In the genomic region with DNA sequence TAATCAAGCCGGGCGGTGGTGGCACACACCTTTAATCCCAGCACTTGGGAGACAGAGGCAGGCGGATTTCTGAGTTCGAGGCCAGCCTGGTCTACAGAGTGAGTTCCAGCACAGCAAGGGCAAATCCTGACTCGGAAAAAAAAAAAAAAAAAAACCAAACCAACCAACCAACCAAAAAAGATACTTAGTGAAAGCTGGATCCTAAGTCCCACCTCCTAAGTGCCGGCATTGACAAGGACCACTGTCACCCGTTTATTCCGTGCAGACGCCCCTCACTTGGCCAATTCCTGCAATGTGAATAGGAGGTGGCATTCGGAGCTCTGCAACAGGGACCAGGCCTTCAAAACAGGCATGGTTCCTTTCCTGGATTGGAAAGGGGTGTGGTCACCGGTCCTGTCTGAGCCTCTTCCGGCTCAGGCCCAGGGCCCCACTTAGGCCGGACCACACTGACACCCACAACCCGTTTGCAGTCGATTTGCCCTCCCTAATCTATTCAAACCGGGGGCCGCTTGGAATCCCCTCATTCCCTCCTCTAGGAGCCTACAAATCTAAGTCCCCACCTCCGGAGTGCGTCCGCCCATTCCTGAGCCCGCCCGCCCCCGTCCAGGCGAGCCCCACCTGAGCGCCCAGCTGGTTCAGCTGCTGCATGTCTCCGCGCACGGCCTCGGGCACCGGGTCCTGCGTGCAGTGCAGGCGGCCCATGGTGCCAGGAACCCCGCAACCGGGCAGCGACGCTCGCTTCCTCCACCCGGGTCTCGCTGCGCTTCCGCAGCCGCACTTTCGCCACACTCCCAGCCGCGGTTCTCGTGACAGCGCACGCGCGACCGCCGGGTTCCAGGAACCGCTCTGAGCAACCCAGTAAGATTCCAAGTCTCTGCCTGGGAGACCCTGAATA, we compare ENCODE assay signal across 8 mouse cellular contexts. TPM values are rescaled to one million over a fixed set of nuclear protein-coding genes. Genes with fewer than 3 reads are reported as not detected.
DNase-seq lines count a peak whose midpoint lies in the region; ATAC-seq lines count a peak whose summit lies in the region.

A gene (minus strand): TSS at position 806 of the 895 bp plus-strand sequence.

- H3K4me3 ChIP-seq in intestine, embryonic 15.5 days (replicated peaks) = peak within 1 kb of the TSS; percentile 79

- H3K4me2 ChIP-seq in intestine, embryonic 15.5 days (replicated peaks) = peak within 1 kb of the TSS; percentile 70

- intact Hi-C loops in gastrocnemius, postnatal 36 days (cut with DNase I) = no loop called here
- intact Hi-C loops in left cerebral cortex, postnatal 14 days (cut with DNase I) = no loop called here

- H3K9me3 ChIP-seq in intestine, embryonic 15.5 days = no peaks in the 10 kb centered on the region

- H3K9ac ChIP-seq in intestine, embryonic 15.5 days = peak within 1 kb of the TSS; percentile 87

- peak; percentile 94 for ATAC-seq in intestine, embryonic 15.5 days
- ATAC-seq in megakaryocyte-erythroid progenitor cell, adult 5-6 weeks (replicated peaks; ENCODE audit: low FRiP score, low TSS enrichment, poor library complexity, severe bottlenecking) = peak; percentile 63

- peaks cover 10% of the 10 kb centered on the region; the same call in 1 of the 2 replicates for H3K4me1 ChIP-seq in intestine, embryonic 15.5 days (replicated peaks)

- no peaks in the 10 kb centered on the region for H3K27me3 ChIP-seq in intestine, embryonic 15.5 days (replicated peaks)

- WGBS in intestine, embryonic 15.5 days = 5% methylated on average over 53 of the region's 53 CpGs

- peak; percentile 90 to 97 for DNase-seq in adrenal gland, adult 18-20 months (ENCODE audit: low spot score in 2 of 2)
- DNase-seq in embryo, embryonic 11 days = peak; percentile 89
- DNase-seq in gastrocnemius, postnatal 36 days = peak; percentile 84 to 86
- peak; percentile 59 to 89 for DNase-seq in left cerebral cortex, postnatal 14 days (ENCODE audit: low spot score in 2 of 2)
- DNase-seq in right cerebral cortex, postnatal 14 days = peak; percentile 85
- DNase-seq in urinary bladder, postnatal 25 days (ENCODE audit: low spot score) = peak; percentile 93

- peak within 1 kb of the TSS; percentile 93 for H3K27ac ChIP-seq in intestine, embryonic 15.5 days

- peaks cover 8% of the 10 kb centered on the region for H3K36me3 ChIP-seq in intestine, embryonic 15.5 days

RNA-seq across cellular contexts. Expression of the gene that starts here (rescaled TPM):
- 10 to 100 TPM; 28.5 to 40.5 TPM for total RNA-seq in adrenal gland, adult 18-20 months (2021)
- total RNA-seq in gastrocnemius, postnatal 36 days (2021) = 10 to 100 TPM in 1 of 2 experiments, 1 to 10 TPM in 1; 9.9 to 10.3 TPM
- polyA plus RNA-seq in intestine, embryonic 15.5 days (2015; fragmentation: Nextera tagmentation; extraction: Ambion mirVana) = 81.2 and 82.1 TPM in 2 replicates
- total RNA-seq in left cerebral cortex, postnatal 14 days (2021) = 10 to 100 TPM; 27.4 to 31.8 TPM
- total RNA-seq in megakaryocyte-erythroid progenitor cell, adult 5-6 weeks (2014; fragmentation: Nextera tagmentation) = 25.8 and 35.8 TPM in 2 replicates
- total RNA-seq in megakaryocyte-erythroid progenitor cell, adult 5-6 weeks (2017) = 22.3 and 24.1 TPM in 2 replicates

Comparison
In these comparisons a context has a peak if more than half of its experiments do, and no peak if none do; other contexts are left out.
1. Peak in every context shown above with its lines: DNase-seq, ATAC-seq, H3K4me3 ChIP-seq and H3K27ac ChIP-seq.